Mouse (Mus musculus) megakaryocyte, embryonic 14.5 days (primary cell): ENCODE measurements around the gene Hdac6. TPM values are rescaled to one million over a fixed set of nuclear protein-coding genes. Genes with fewer than 3 reads are reported as not detected.
"Not testable (repeated sequence)": the region's sequence is repeated elsewhere in the genome, so short reads cannot be mapped to it uniquely, and the experiment has no call there.

Experiments
- H3K27me3 ChIP-seq: replicated peaks from 2 replicates; pipeline ENCODE3; 2012; ENCODE audit warnings: inconsistent platforms
- H3K36me3 ChIP-seq: replicated peaks from 2 replicates; pipeline ENCODE3; 2012; ENCODE audit warnings: low read length, inconsistent platforms, mixed read lengths
- H3K4me1 ChIP-seq: 2 replicates; pipeline ENCODE4 v1.6.1; 2012; ENCODE audit warnings: inconsistent platforms
- H3K4me3 ChIP-seq: replicated peaks from 2 replicates; pipeline ENCODE3; 2012; ENCODE audit warnings: moderate library complexity, mild to moderate bottlenecking, inconsistent platforms
- H3K9me3 ChIP-seq: 2 replicates; pipeline ENCODE4 v1.6.1; 2012; ENCODE audit warnings: inconsistent platforms
- FLI1 ChIP-seq: IDR thresholded peaks from 2 replicates; pipeline ENCODE4 v1.6.1; 2012; ENCODE audit warnings: low read length, inconsistent platforms, mixed read lengths
- GATA1 ChIP-seq: IDR thresholded peaks from 3 replicates; pipeline ENCODE4 v1.6.1; 2012; ENCODE audit warnings: mixed read lengths, low read length, inconsistent platforms, borderline replicate concordance
- polyA plus RNA-seq: library from polyadenylated mRNA; stranded (reverse); fragments of >175 nt; gene quantifications from 2 replicates; pipeline ENCODE4 v1.2.3, GENCODE M21; 2012; ENCODE audit warnings: low replicate concordance; ENCODE audit not compliant: insufficient read depth

The Hdac6 gene
- polyA plus RNA-seq, 1 experiment: 0.96 TPM

DNA sequence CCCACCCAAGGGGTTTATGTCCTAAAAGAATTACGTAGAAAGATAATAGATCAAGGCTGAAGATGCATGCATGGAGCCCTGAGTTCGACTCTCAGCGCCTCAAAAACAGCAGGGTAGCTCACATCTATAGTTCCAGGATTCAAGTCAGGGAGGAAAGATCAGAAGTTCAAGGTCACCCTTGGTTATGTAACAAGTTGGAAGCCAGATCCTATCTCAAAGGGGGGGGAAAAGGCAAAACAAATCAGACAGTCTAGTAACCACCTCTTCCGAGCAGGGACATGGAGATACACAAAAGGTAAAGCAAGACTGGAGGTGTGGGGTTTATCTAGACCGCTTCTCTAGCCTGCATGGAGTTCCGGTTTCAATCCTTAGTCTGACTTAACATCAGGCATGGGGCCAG, 21.4 kb downstream of the Hdac6 start:
- Histone ChIP-seq H3K9me3 (peaks cover 21% of the 10 kb centered on the region), H3K4me1 (peaks cover 28% of the 10 kb centered on the region), H3K36me3 (peaks cover 12% of the 10 kb centered on the region), H3K4me3 (no peak overlapping the region), H3K27me3 (peaks cover 83% of the 10 kb centered on the region)
- TF ChIP-seq FLI1 (no peak), GATA1 (no peak)

DNA sequence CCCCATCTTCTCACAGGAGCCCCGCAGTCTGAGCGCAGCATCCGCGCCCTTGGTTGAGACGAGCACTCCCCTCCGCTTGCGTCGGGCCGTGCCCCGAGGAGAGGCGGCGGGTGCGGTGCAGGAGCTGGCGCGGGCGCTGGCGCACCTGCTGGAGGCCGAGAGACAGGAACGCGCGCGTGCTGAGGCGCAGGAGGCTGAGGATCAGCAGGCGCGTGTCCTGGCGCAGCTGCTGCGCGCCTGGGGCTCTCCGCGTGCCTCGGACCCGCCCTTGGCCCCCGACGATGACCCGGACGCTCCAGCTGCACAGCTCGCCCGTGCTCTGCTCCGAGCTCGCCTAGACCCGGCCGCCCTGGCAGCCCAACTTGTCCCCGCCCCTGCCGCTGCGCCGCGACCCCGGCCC, 25.7 kb downstream of the Hdac6 start:
- peak overlapping the region; percentile 86 for H3K4me3 ChIP-seq
- no peak for TF ChIP-seq FLI1
- TF ChIP-seq GATA1: no peak
- peaks cover 19% of the 10 kb centered on the region for H3K9me3 ChIP-seq
- no peaks in the 10 kb centered on the region for H3K36me3 ChIP-seq
- peaks cover 32% of the 10 kb centered on the region for H3K4me1 ChIP-seq
- peaks cover 75% of the 10 kb centered on the region for H3K27me3 ChIP-seq

DNA sequence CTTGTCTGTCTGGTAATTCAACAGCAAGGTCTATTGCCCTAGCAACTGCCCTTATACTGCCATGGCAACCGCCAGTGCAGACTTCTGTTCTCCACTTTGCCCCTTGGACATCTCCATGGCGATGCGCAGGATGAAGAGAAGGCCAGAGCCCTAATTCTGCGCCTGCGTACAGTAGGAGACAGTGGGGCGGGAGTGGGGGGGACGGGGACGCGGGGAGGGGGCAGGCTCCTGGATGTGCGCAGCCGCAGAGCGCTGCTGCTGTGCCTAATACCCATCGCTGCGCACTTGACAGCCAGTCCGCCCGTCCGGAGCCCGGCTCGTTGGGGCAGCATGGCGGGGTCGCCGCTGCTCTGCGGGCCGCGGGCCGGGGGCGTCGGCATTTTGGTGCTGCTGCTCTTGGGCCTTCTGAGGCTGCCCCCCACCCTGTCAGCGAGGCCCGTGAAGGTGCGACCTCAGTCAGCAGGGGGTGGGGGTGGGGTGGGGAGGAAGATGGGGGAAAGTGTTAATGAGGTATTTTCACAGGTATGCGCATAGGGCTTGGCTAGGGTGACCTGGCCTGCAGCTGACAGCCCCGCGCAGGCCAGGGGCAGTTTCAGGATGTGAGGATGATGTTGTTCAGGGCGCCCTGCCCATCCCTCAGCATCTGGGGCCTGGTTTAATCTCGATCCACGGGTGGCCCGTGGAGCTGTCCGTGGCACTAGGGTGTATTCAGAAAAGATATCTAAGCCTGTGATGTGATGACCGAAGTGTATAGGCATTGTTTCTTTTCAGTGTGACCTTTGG, 27.9 kb downstream of the Hdac6 start, which contains the start of gene Pcsk1n:
Gene Pcsk1n (plus strand): TSS at position 222 of the 783 bp plus-strand sequence.
- Histone ChIP-seq H3K4me1 (peaks cover 32% of the 10 kb centered on the region), H3K4me3 (no peak within 1 kb of the TSS), H3K36me3 (no peaks in the 10 kb centered on the region), H3K27me3 (peaks cover 60% of the 10 kb centered on the region), H3K9me3 (peaks cover 17% of the 10 kb centered on the region)
- no peak for TF ChIP-seq FLI1
- no peak for TF ChIP-seq GATA1

DNA sequence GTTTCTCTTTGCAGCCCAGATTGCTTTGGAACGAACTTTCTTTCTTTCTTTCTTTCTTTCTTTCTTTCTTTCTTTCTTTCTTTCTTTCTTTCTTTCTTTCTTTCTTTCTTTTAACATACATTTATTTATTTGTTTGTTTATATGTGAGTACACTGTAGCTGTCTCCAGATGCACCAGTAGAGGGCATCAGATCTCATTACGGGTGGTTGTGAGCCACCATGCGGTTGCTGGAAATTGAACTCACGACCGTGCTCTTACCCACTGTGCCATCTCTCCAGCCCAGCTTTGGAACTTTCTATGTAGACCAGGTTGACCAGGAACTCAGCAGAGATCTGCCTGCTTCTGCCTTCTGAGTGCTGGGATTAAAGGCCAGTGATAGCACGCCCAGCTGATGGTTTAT, 29.7 kb downstream of the Hdac6 start:
- not testable (repeated sequence) for H3K9me3 ChIP-seq, H3K4me3 ChIP-seq, H3K36me3 ChIP-seq
- Histone ChIP-seq H3K27me3 (peaks cover 43% of the 10 kb centered on the region), H3K4me1 (peaks cover 29% of the 10 kb centered on the region)

DNA sequence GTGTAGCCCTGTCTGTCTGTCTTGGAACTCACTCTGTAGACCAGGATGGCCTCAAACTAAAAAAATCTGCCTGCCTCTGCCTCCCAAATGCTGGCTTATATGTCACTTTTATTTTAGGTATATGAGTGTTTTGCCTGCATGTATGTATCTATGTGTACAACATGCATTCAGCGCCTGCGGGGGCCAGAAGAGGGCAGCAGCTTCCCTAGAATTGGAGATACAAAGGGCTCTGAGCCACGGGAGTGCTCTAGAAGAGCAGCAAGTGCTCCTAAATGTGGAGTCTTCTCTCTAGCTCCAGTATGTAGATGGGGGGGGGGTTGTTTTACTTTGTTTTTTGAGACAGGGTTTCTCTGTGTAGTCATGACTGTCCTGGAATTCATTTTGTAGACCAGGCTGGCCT, 32.0 kb downstream of the Hdac6 start:
- Histone ChIP-seq H3K4me1 (peaks cover 11% of the 10 kb centered on the region; the same call in 1 of the 2 replicates), H3K27me3 (peaks cover 20% of the 10 kb centered on the region)
- not testable (repeated sequence) for H3K9me3 ChIP-seq, H3K36me3 ChIP-seq, H3K4me3 ChIP-seq

DNA sequence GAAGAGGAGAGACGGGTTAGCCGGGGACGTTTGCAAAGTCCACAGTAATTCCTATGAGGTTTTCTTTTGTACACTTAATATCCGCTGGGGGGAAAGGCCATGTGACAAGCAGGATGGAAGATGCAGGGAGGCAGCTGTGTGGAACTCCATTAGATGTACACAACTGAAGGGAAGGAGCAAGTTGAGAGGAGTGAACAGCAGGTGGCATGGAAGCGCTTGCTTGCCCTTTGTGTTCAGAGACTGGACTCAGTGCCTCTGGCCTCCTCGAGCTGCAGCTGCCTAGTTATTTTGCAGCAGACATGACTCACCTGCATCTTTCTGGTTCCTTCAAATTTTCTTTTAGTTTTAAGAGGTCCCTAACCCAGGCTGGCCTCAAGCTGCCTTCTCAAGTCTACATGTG, 37.2 kb downstream of the Hdac6 start:
- Histone ChIP-seq H3K9me3 (peaks cover 3% of the 10 kb centered on the region; the same call in 1 of the 2 replicates), H3K36me3 (peaks cover 21% of the 10 kb centered on the region), H3K4me3 (no peak overlapping the region), H3K27me3 (no peaks in the 10 kb centered on the region), H3K4me1 (no peaks in the 10 kb centered on the region)
- TF ChIP-seq FLI1: no peak

DNA sequence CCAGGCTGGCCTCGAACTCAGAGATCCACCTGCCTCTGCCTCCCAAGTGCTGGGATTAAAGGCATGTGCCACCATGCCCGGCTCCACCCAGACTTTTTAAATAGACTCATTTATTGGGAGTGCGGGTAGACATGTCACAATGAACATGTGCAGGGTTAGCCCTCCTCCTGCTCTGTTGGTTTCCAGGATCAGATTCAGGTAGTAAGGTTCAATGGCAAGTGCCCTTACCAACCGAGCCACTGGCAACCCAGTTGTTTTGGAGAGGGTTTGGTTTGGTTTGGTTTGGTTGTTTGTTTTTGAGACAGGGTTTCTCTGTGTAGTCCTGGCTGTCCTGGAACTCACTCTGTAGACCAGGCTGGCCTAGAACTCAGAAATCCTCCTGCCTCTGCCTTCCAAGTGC, 38.4 kb downstream of the Hdac6 start, which contains the start of gene Gm10490:
Gene Gm10490 (plus strand): TSS at position 301 of the 400 bp plus-strand sequence.
- not testable (repeated sequence) for H3K4me3 ChIP-seq, H3K9me3 ChIP-seq, H3K4me1 ChIP-seq, H3K27me3 ChIP-seq
- peaks cover 29% of the 10 kb centered on the region for H3K36me3 ChIP-seq

DNA sequence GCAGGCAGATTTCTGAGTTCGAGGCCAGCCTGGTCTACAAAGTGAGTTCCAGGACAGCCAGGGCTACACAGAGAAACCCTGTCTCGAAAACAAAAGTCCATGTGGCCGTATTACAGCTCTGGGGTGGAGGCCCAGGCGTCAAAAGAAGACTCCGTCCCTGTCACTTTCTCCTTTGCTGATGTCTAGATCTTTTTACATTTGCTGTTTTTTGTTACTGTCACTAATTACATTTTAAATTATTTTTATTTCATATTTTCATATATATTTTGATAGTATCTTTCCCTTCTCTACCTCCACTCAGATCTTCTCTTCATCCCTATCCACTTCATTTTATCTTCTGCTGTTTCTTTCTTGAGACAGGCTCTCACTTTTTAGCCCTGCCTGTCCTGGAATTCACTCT, 40.0 kb downstream of the Hdac6 start, which contains the start of gene Gm10491:
Gene Gm10491 (minus strand): TSS at position 101 of the 400 bp plus-strand sequence.
- peaks cover 42% of the 10 kb centered on the region for H3K36me3 ChIP-seq
- no peak for TF ChIP-seq FLI1
- no peak for TF ChIP-seq GATA1
- H3K9me3 ChIP-seq: peaks cover 3% of the 10 kb centered on the region; the same call in 1 of the 2 replicates
- H3K4me1 ChIP-seq: no peaks in the 10 kb centered on the region
- H3K27me3 ChIP-seq: no peaks in the 10 kb centered on the region
- H3K4me3 ChIP-seq: no peak within 1 kb of the TSS

DNA sequence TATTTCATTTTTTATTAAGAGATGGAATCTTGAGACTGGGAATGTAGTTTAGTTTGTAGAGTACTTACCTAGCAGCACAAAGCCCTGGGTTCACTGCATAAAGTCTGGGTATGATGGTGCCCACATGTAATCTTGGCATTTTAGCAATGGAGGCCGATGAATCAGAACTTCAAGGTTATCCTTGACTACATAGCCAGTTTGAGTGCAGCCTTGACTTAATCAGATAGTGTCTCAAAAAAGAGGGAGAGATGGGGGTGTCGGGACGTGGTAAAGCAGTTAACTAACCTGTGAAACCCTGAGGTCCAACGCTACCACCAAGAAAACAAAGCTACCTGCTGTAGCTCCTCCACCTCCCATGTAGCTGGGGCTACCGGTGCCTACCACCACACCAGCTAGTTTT, 43.2 kb downstream of the Hdac6 start:
- H3K9me3 ChIP-seq: peaks cover 5% of the 10 kb centered on the region; the same call in 1 of the 2 replicates
- H3K36me3 ChIP-seq: peaks cover 49% of the 10 kb centered on the region
- no peak overlapping the region for H3K4me3 ChIP-seq
- TF ChIP-seq GATA1 (no peak), FLI1 (no peak)
- peaks cover 9% of the 10 kb centered on the region; the same call in 1 of the 2 replicates for H3K4me1 ChIP-seq
- H3K27me3 ChIP-seq: no peaks in the 10 kb centered on the region

DNA sequence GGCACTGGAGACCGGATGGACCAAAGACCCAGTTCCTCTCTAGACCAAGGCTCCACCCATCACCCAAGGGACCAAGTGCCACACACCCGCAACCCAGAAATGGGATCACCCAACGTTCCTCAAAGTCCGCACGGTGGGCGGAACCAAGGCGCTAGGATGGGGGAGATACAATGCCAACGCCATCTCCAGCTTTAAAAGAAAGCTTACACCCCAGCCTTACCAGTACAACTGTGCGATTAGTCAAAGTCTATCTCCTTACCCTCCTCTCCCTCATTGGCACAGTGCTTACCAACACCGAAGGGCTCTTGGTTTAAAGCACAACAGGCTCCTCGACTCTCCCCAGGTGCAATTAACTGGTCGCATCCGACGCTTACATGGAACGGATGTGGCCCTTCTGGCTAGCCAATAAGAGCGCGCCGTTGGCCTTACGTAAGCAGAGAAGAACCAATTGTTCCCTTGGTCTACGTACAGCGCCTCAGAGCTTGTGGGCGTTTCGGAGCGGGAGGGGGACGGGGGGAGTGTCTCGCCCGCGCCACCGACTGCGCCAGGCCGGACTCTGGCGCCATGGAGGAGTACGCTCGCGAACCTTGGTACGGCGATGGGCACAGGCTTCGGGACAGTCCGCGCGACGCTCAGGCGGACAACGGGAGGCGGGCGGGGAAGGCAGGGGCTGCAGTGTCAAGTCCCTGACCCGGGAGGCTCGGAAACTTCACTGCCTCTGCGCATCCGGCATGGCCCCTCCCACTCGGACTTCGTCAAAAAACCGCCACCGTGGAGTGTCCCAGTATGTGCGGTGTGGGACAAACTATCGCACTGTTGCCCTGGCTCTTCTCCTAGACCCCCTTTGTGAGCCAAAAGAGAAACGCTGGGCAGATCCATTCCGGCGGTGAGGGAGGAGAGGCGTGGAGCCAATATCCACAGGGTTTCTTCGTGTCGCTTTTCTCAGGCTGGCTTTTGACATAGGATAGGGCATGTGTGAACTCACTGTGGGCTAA, 48.5 kb downstream of the Hdac6 start, which contains the start of the genes Pqbp1 and Timm17b:
Gene Pqbp1 (minus strand): TSS at position 390 of the 995 bp plus-strand sequence.
Gene Timm17b (plus strand): TSS at position 478 of the 995 bp plus-strand sequence.
- Histone ChIP-seq H3K4me1 (peaks cover 17% of the 10 kb centered on the region; the same call in 1 of the 2 replicates), H3K36me3 (peaks cover 45% of the 10 kb centered on the region), H3K9me3 (0 out of 2 replicates have a peak, but pooled peaks cover 3% of the 10 kb centered on the region), H3K4me3 (peak within 1 kb of the TSS; percentile 96), H3K27me3 (no peaks in the 10 kb centered on the region)
- TF ChIP-seq GATA1 (no peak), FLI1 (no peak)
